Mouse (Mus musculus) forebrain, embryonic 15.5 days (tissue): ENCODE measurements around the gene 5530401A14Rik. TPM values are rescaled to one million over a fixed set of nuclear protein-coding genes. Genes with fewer than 3 reads are reported as not detected.

Experiments
- ATAC-seq: fragments of 200-750 bp; cut with Nextera tagmentation; replicated peaks from 2 replicates; pipeline ENCODE4 v1.8.0; 2017; ENCODE audit warnings: mild to moderate bottlenecking, moderate TSS enrichment, moderate library complexity
- H3K27ac ChIP-seq: fragments of 300-500 bp; sonication (generic); replicated peaks from 2 replicates; pipeline ENCODE4 v1.5.1; 2015; ENCODE audit warnings: mild to moderate bottlenecking, inconsistent platforms
- H3K27me3 ChIP-seq: fragments of 300-500 bp; sonication (generic); 2 replicates; pipeline ENCODE4 v1.6.1; 2015; ENCODE audit warnings: inconsistent platforms
- H3K36me3 ChIP-seq: fragments of 300-500 bp; sonication (generic); 2 replicates; pipeline ENCODE4 v1.6.1; 2015; ENCODE audit warnings: mild to moderate bottlenecking, inconsistent platforms
- H3K4me1 ChIP-seq: fragments of 300-500 bp; sonication (generic); 2 replicates; pipeline ENCODE4 v1.6.1; 2015; ENCODE audit warnings: inconsistent platforms
- H3K4me2 ChIP-seq: fragments of 300-500 bp; sonication (generic); replicated peaks from 2 replicates; pipeline ENCODE4 v1.6.1; 2015; ENCODE audit warnings: mild to moderate bottlenecking, inconsistent platforms
- H3K4me3 ChIP-seq: fragments of 300-500 bp; sonication (generic); 2 replicates; pipeline ENCODE4 v1.5.1; 2015; ENCODE audit warnings: mild to moderate bottlenecking, inconsistent platforms
- H3K9ac ChIP-seq: fragments of 300-500 bp; sonication (generic); replicated peaks from 2 replicates; pipeline ENCODE4 v1.6.1; 2015; ENCODE audit warnings: mild to moderate bottlenecking, inconsistent platforms
- H3K9me3 ChIP-seq: fragments of 300-500 bp; sonication (generic); 2 replicates; pipeline ENCODE4 v1.6.1; 2016; ENCODE audit warnings: inconsistent platforms
- WGBS: fragments of 180-500 bp; shearing (Covaris S2); methylation state at CpG from one replicate; pipeline ENCODE4 v1.1.7; 2015; ENCODE audit warnings: mixed read lengths; 5-methylcytosine and 5-hydroxymethylcytosine counted together
- polyA plus RNA-seq: library from polyadenylated mRNA; unstranded; fragments of >200 nt; fragmentation: Nextera tagmentation; extraction: Ambion mirVana; gene quantifications from 2 replicates; pipeline ENCODE4 v1.2.1, GENCODE M21; 2015

5530401A14Rik gene
- polyA plus RNA-seq, 1 experiment from 2014 or later, result 0.43 TPM

DNA sequence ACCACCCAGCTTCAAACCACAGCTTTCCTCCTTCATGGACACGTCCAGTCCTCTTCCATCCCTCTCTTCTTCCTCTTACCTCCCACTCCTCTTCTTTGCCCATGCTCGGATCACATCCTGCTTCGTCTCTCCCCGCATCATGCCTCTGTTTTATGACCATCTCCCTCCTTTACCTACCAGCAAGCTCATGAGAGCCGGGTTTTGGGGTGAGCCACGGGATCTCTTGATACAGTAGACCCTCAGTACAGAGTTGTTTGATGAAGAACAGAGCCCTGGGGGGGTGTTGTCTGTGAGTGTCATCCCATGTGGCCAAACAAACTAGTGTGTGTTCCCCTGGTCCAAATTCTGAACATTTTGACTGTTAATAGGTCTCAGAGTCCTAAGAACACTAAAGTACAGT, 36.0 kb downstream of the 5530401A14Rik start:
- Histone ChIP-seq H3K4me1 (peaks cover 20% of the 10 kb centered on the region), H3K9ac (no peak overlapping the region), H3K4me3 (no peak overlapping the region), H3K27me3 (no peaks in the 10 kb centered on the region), H3K9me3 (no peaks in the 10 kb centered on the region), H3K27ac (peak overlapping the region; percentile 84; the same call in 1 of the 2 replicates), H3K36me3 (no peaks in the 10 kb centered on the region), H3K4me2 (no peak overlapping the region)
- 91% methylated on average over 6 of the region's 6 CpGs for whole genome bisulfite sequencing
- ATAC-seq, result no peak

DNA sequence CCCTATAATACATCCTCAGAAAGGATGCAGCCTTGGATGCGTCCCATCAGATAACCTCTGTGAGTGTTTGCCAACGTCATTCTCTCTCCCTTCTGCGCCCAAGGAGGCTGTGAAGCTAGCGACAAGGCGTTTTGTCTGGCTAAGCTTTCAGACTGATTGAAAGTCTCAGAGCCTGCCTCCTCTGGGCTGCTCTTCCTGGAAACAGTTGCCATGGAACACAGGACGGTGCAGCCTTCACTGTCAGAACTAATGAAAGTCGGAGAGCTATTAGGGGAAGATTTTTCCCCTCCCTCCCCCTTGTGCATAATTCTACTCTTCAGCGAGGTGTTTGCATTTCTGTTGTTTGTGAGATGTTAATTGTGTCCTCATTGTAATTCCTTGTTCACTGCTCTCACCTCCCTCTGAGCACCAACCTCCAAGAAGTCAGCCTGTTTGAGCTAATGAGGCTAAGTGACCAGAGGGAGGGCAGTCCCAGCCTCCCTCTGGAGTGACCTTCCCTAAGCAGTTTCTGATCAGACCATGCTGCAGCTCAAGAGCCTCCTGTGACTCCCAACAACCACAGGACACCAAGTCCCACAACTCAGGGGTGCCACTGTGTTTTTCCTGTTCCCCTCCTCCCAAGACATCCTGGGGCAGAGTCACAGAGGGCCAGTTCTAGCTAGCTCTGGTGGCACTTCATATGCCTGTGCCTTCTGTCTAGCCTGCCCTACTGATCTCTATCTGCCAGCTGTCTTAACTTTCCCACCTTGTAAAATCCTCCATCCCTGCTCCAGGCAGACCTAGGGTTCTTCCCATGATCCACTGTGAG, 37.3 kb downstream of the 5530401A14Rik start:
- Histone ChIP-seq H3K4me2 (no peak overlapping the region), H3K9ac (no peak overlapping the region; the same call in 1 of the 2 replicates), H3K27me3 (no peaks in the 10 kb centered on the region), H3K9me3 (no peaks in the 10 kb centered on the region), H3K27ac (peak overlapping the region; percentile 84), H3K4me3 (no peak overlapping the region), H3K4me1 (peaks cover 20% of the 10 kb centered on the region), H3K36me3 (no peaks in the 10 kb centered on the region)
- 1% methylated on average over 8 of the region's 8 CpGs for WGBS
- peak; percentile 85 for ATAC-seq

DNA sequence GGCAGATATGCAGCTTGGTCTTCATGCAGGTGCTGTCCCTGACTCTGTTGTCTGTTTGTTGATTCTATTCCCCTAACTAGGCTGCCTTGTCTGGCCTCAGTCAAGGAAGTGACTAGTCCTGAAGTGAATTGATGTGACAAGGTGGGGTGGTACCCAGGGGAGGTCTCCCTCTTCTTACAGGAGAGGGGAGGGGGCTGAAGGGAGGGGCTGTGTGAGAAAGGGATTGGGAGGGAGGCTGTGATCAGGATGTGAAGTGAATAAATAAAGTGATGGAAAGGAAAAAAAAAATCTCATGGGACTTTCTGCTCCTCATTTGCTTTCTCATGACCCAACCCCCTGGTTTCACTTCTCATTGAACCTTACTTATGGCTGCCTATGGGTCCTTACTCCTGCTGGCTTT, 41.8 kb downstream of the 5530401A14Rik start:
- Histone ChIP-seq H3K27me3 (no peaks in the 10 kb centered on the region), H3K9ac (no peak overlapping the region), H3K36me3 (no peaks in the 10 kb centered on the region), H3K4me1 (peaks cover 14% of the 10 kb centered on the region), H3K4me3 (no peak overlapping the region), H3K27ac (no peak overlapping the region), H3K9me3 (no peaks in the 10 kb centered on the region), H3K4me2 (no peak overlapping the region)
- no peak for ATAC-seq

DNA sequence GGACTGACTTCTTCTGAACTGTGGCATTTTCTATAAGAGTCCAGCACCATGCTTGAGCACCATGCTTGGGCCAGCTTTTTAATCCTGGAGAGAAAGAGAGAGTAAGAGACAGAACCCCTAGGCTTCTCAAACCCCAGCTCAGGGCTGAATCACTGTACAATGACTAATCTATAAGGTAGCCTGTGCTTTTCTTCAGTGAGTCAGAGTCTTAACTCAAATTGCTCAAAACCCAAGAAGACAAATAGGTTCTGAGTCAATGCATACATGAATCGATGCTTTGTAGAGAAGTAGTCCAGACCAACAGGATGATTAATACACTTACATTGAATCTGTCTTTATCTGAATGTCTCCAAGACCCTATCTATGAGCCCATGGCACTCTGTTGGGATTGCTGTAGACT, 48.3 kb downstream of the 5530401A14Rik start:
- H3K9me3 ChIP-seq, result no peaks in the 10 kb centered on the region
- H3K4me1 ChIP-seq, result no peaks in the 10 kb centered on the region
- no peak overlapping the region for H3K27ac ChIP-seq
- H3K36me3 ChIP-seq, result no peaks in the 10 kb centered on the region
- no peak overlapping the region for H3K4me3 ChIP-seq
- 92% methylated on average over 1 of the region's 1 CpGs for WGBS
- no peak for ATAC-seq
- no peak overlapping the region for H3K4me2 ChIP-seq
- no peaks in the 10 kb centered on the region for H3K27me3 ChIP-seq
- H3K9ac ChIP-seq, result no peak overlapping the region

DNA sequence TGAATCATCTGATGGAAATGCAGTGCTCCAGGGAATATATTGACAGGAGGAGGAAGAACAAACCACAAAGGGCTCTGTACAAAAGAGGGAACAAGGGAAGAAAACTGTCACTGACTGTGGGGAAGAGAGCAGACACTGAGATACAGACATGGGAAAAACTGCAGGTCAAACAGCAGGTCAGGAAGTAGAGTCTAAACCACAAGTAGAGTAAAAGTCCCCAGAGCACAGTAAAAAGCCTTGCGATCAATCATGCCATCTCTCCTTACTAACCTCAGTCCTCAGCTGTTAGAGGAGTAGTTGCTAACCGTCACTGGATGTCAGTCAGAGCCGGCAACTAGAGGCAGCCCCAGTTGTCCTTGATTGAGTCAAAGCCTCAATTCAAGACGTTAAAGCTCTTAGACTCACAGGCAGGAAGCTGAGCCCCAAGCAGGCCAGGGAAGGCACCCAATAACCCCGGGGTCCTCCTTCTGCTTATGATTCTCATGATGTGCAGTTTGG, 49.0 kb downstream of the 5530401A14Rik start:
- no peak for ATAC-seq
- Histone ChIP-seq H3K9ac (no peak overlapping the region), H3K4me1 (no peaks in the 10 kb centered on the region), H3K4me2 (no peak overlapping the region), H3K36me3 (no peaks in the 10 kb centered on the region), H3K4me3 (no peak overlapping the region), H3K27me3 (peaks cover 2% of the 10 kb centered on the region; the same call in 1 of the 2 replicates), H3K27ac (no peak overlapping the region), H3K9me3 (no peaks in the 10 kb centered on the region)
- WGBS, result 83% methylated on average over 5 of the region's 5 CpGs

DNA sequence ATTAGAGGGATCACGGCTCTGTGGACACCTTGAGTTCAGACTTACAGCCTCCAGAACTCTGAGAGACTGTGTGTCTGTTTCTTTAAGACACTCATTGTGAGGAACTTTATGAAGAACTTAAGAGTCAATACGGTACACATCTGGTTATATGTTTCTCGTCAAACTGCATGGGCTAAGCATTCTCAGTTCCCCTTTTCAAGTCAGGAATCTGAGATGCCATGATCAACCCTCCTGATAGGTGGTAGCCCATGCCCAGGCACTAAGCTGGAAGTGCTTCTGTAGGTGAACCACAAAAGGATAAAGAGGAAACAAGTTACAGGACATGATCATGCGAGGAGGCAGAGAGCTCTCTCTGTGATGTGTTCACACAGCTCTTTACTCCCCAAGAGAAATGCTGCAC, 52.6 kb downstream of the 5530401A14Rik start:
- H3K27ac ChIP-seq, result no peak overlapping the region
- no peaks in the 10 kb centered on the region for H3K36me3 ChIP-seq
- peaks cover 2% of the 10 kb centered on the region; the same call in 1 of the 2 replicates for H3K27me3 ChIP-seq
- 89% methylated on average over 4 of the region's 4 CpGs for WGBS
- H3K4me3 ChIP-seq, result no peak overlapping the region
- no peaks in the 10 kb centered on the region for H3K9me3 ChIP-seq
- H3K4me1 ChIP-seq, result peaks cover 8% of the 10 kb centered on the region; the same call in 1 of the 2 replicates
- H3K4me2 ChIP-seq, result no peak overlapping the region
- ATAC-seq, result no peak
- no peak overlapping the region for H3K9ac ChIP-seq

DNA sequence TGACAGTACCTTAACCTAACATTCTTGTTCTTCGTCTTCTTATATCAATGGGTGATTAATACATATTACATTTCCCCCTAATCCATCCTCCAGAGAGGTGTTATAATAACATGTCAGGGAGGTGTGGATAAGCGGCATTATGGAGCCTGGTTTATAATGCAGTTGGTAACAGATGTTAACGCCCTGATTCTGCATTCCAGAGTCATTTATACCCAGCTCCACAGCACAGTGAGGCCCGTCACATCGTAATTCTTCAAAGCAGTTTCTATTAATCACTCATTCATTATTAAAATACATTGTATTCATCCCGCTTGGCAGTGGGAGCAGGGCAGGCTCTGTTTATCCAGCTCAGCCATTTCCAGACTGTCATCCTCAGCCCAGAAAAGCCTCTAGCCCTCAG, 55.0 kb downstream of the 5530401A14Rik start:
- H3K27me3 ChIP-seq, result peaks cover 2% of the 10 kb centered on the region; the same call in 1 of the 2 replicates
- no peaks in the 10 kb centered on the region for H3K9me3 ChIP-seq
- peaks cover 8% of the 10 kb centered on the region; the same call in 1 of the 2 replicates for H3K4me1 ChIP-seq
- no peak overlapping the region for H3K9ac ChIP-seq
- WGBS, result 22% methylated on average over 6 of the region's 6 CpGs
- no peak overlapping the region for H3K4me2 ChIP-seq
- H3K36me3 ChIP-seq, result no peaks in the 10 kb centered on the region
- H3K27ac ChIP-seq, result no peak overlapping the region
- no peak overlapping the region for H3K4me3 ChIP-seq
- no peak for ATAC-seq

DNA sequence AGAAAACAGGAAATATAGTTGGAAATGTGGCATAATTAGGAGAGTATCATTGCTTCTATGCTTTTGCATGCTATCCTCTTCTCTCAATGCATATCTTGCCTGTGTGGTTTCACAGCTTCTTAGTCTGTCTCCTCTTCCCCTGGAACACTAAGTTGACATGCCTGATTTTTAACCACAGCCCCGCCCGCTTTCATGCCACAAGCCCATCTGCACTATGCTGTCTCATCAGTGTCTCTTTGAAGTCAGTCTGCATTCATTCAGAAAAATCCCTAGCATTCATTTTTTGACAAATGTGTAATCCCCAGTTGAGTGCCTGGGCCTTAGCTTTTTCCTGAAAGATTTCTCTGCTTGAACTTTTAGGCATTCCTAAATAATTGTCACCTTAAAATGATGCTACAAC, 62.6 kb downstream of the 5530401A14Rik start:
- Histone ChIP-seq H3K4me3 (no peak overlapping the region), H3K4me1 (no peaks in the 10 kb centered on the region), H3K27me3 (no peaks in the 10 kb centered on the region), H3K9me3 (no peaks in the 10 kb centered on the region), H3K36me3 (no peaks in the 10 kb centered on the region), H3K9ac (no peak overlapping the region), H3K4me2 (no peak overlapping the region), H3K27ac (no peak overlapping the region)
- ATAC-seq, result no peak
- 93% methylated on average over 2 of the region's 2 CpGs for WGBS

DNA sequence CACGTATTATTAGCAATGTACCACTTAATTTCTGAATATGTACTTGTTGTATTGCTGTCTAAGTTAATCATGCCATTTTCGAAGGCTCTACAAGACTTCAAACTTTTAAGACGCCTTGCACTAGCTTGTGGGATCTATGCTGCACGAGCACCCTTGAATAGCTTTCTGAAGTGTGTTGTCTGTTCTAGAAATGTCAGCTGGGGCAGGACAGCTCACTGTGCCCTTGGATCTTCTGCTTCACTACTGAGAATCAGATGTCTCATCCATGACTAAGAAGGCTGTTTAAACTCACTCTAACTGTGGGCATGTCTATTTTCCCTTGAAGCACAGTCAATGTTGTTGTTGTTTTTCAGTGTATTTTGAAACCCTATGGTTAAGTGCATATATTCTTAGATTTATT, 63.2 kb downstream of the 5530401A14Rik start:
- H3K36me3 ChIP-seq, result no peaks in the 10 kb centered on the region
- no peaks in the 10 kb centered on the region for H3K9me3 ChIP-seq
- WGBS, result 91% methylated on average over 4 of the region's 4 CpGs
- H3K27ac ChIP-seq, result no peak overlapping the region
- no peak overlapping the region for H3K4me2 ChIP-seq
- no peaks in the 10 kb centered on the region for H3K4me1 ChIP-seq
- H3K27me3 ChIP-seq, result no peaks in the 10 kb centered on the region
- no peak for ATAC-seq
- H3K9ac ChIP-seq, result no peak overlapping the region
- H3K4me3 ChIP-seq, result no peak overlapping the region

DNA sequence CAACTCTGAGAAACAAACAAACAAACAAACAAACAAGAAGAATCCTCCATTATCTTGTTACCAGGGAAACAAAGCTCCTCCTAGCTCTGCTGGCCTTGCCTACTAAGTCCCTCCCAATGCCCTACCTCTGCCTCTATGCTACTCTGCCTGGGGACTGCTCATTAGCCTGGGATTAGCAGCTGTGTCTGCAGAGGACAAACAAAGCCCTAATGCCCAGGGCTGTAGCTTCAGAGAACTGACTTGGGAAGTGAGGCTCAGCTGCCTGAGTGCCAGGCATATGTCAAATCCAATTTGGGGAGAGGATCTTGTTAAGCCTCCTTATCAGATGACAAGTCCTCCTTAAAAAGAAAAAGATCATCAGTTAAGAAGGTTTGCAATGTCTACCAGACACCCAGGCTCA, 65.9 kb downstream of the 5530401A14Rik start:
- no peaks in the 10 kb centered on the region for H3K36me3 ChIP-seq
- ATAC-seq, result no peak

DNA sequence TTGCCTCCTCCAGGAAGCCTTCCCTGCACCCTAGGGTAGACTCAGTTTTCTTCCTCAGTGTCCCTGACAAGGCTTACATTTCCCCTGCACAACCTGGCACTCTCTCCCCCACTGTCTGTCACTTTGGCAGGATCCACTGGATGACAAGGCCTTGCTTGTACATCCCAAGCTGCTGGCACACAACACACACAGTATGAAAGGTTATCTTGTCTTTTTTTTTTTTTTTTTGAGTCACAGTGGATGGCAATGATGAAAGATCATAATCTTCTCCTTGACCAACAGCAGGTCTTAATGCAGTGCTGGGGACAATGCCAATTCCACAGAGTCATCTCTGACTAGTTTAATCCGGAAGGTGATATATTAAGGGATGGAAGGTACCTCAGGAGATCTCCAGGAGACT, 77.0 kb downstream of the 5530401A14Rik start:
- Histone ChIP-seq H3K9me3 (no peaks in the 10 kb centered on the region), H3K4me2 (no peak overlapping the region), H3K9ac (no peak overlapping the region), H3K4me1 (no peaks in the 10 kb centered on the region), H3K27me3 (no peaks in the 10 kb centered on the region), H3K27ac (no peak overlapping the region), H3K36me3 (no peaks in the 10 kb centered on the region), H3K4me3 (no peak overlapping the region)
- WGBS, result 91% methylated on average over 1 of the region's 1 CpGs
- ATAC-seq, result no peak

More for the DNA sequence above, 65.9 kb downstream of the 5530401A14Rik start:
- H3K9ac ChIP-seq, result no peak overlapping the region
- no peaks in the 10 kb centered on the region for H3K9me3 ChIP-seq
- H3K4me3 ChIP-seq, result no peak overlapping the region
- H3K4me2 ChIP-seq, result no peak overlapping the region
- H3K27ac ChIP-seq, result no peak overlapping the region
- no peaks in the 10 kb centered on the region for H3K27me3 ChIP-seq
- no peaks in the 10 kb centered on the region for H3K4me1 ChIP-seq

DNA sequence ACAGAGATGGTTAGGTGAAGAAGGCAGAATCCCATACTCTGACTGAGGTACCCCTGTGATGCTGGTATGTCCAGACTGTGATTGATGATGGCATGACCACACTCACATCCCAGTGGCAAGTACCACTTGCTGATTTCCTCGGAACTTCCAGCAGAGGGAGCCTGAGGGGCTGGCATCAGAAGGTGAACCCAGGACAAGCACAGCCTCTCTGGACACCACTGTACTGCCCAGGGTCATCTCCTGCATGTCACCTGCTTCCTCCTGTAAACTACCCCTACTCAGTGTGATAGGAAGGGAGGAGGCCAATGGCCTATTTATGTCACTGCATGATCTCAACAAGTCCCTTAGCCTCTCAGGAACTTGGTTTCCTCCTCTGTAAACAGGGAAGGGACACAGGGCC, 80.5 kb downstream of the 5530401A14Rik start:
- Histone ChIP-seq H3K9me3 (no peaks in the 10 kb centered on the region), H3K4me3 (no peak overlapping the region), H3K4me2 (no peak overlapping the region), H3K27ac (no peak overlapping the region), H3K4me1 (no peaks in the 10 kb centered on the region), H3K27me3 (no peaks in the 10 kb centered on the region), H3K36me3 (no peaks in the 10 kb centered on the region), H3K9ac (no peak overlapping the region)
- WGBS, result 19% methylated on average over 1 of the region's 1 CpGs
- ATAC-seq, result no peak

DNA sequence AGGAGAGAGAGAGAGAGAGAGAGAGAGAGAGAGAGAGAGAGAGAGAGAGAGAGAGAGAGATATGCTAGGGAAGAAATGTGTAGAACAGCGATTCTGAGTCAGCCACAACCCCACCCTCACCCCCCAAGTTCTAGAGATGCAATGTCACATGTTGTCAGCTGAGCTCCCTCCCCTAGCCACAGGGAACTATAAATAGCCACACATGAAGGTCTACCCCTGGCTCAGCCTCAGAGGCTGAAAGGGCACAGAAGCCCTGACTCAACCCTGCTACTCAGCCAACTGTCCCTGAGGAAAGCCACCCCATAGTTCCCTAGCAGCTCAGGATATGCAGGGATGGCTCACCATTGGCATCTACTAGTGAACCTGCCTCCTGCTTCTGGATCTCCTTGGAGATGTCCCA, 81.7 kb downstream of the 5530401A14Rik start:
- Histone ChIP-seq H3K9ac (no peak overlapping the region), H3K4me1 (no peaks in the 10 kb centered on the region), H3K9me3 (no peaks in the 10 kb centered on the region), H3K4me2 (no peak overlapping the region), H3K27ac (no peak overlapping the region), H3K4me3 (no peak overlapping the region), H3K27me3 (no peaks in the 10 kb centered on the region), H3K36me3 (no peaks in the 10 kb centered on the region)
- 100% methylated on average over 1 of the region's 1 CpGs for WGBS
- ATAC-seq, result no peak
